21 mouse cellular contexts compared by ENCODE assay signal in genomic region chr10:94611228-94611968, GRCm38 (mm10).
DNase-seq lines count a peak whose midpoint lies in the region; ATAC-seq and TF ChIP-seq lines count a peak whose summit lies in the region.
"Had no signal": no experiment of that assay in that cellular context is flagged by ENCODE, and none has a peak within 500 bp of the region (broad histone marks: within the 10 kb centered on the region; RNA-seq: fewer than 3 reads in every experiment).

No protein-coding gene starts in this region.

- intact Hi-C loops in heart, postnatal 25 days (cut with DNase I): no loop called here
- intact Hi-C loops in left cerebral cortex, postnatal 4 days (cut with DNase I): loop anchor here (5.0 kb wide), 1 partner anchor 204 kb away; no protein-coding TSS in a partner anchor

- 0 out of 2 replicates have a peak overlapping the region, but pooled peaks have one; percentile 21 for H3K27ac ChIP-seq in forebrain, embryonic 16.5 days (ENCODE audit: low read length)
- H3K27ac ChIP-seq in thymus, adult 2 months (ENCODE audit: control insufficient read depth, insufficient read depth, low read length): no peak overlapping the region
- H3K27ac ChIP-seq: embryonic facial prominence, embryonic 15.5 days; gastrocnemius, adult 2 months; liver, embryonic 14.5 days; macrophage; midbrain, embryonic 12.5 days; stomach, embryonic 15.5 days had no signal

- ATAC-seq in forebrain, embryonic 16.5 days: peak; percentile 9; the same call in 1 of the 2 replicates
- ATAC-seq: inflammation-experienced regulatory T-cells, adult 6 months had no signal

- peak; percentile 83 for DNase-seq in heart, adult 11 months
- no peak for DNase-seq in heart, postnatal 25 days (ENCODE audit: low spot score)
- DNase-seq in left cerebral cortex, postnatal 4 days: peak; percentile 73
- no peak for DNase-seq in left cerebral cortex, adult 8-10 months (ENCODE audit: low spot score in 2 of 2)
- peak; percentile 31 for DNase-seq in brain, adult 2 months (ENCODE audit: low read depth, low spot score)
- no peak for DNase-seq in c-Kit-positive CD71-positive TER-119-positive erythroid progenitor cells, embryonic 14.5 days (ENCODE audit: low spot score)
- no peak for DNase-seq in thymus, adult 2 months
- DNase-seq: cerebellum, postnatal 36 days; gastrocnemius, adult 2 months; kidney, adult 8-10 months; kidney, postnatal 25 days; right cerebral cortex, postnatal 14 days; thymus, adult 18-20 months had no signal

- no peak overlapping the region for H3K4me3 ChIP-seq in forebrain, embryonic 16.5 days (replicated peaks; ENCODE audit: low read length)
- no peak overlapping the region for H3K4me3 ChIP-seq in thymus, adult 2 months (ENCODE audit: control insufficient read depth, insufficient read depth, low read length)
- H3K4me3 ChIP-seq: embryonic facial prominence, embryonic 15.5 days; gastrocnemius, adult 2 months; midbrain, embryonic 12.5 days; stomach, embryonic 15.5 days had no signal

- H3K27me3 ChIP-seq in forebrain, embryonic 16.5 days (replicated peaks; ENCODE audit: control insufficient read depth, insufficient read depth, low read length): no peaks in the 10 kb centered on the region
- H3K27me3 ChIP-seq in thymus, adult 2 months (ENCODE audit: control insufficient read depth, insufficient read depth, low read length): no peaks in the 10 kb centered on the region
- H3K27me3 ChIP-seq: embryonic facial prominence, embryonic 15.5 days; midbrain, embryonic 12.5 days; stomach, embryonic 15.5 days had no signal

- no peak overlapping the region for H3K9ac ChIP-seq in forebrain, embryonic 16.5 days (replicated peaks; ENCODE audit: low read depth, low read length)
- H3K9ac ChIP-seq: embryonic facial prominence, embryonic 15.5 days; liver, embryonic 14.5 days; midbrain, embryonic 12.5 days; stomach, embryonic 15.5 days had no signal

- H3K9me3 ChIP-seq in forebrain, embryonic 16.5 days (ENCODE audit: control insufficient read depth, low read length): no peaks in the 10 kb centered on the region
- H3K9me3 ChIP-seq: embryonic facial prominence, embryonic 15.5 days; midbrain, embryonic 12.5 days; stomach, embryonic 15.5 days had no signal

- no peak overlapping the region for H3K4me2 ChIP-seq in forebrain, embryonic 16.5 days (ENCODE audit: low read length)
- H3K4me2 ChIP-seq: embryonic facial prominence, embryonic 15.5 days; heart, embryonic 11.5 days; midbrain, embryonic 12.5 days; stomach, embryonic 15.5 days had no signal

- H3K4me1 ChIP-seq in forebrain, embryonic 16.5 days (replicated peaks; ENCODE audit: control insufficient read depth, insufficient read depth, low read length): peaks cover 6% of the 10 kb centered on the region
- H3K4me1 ChIP-seq in thymus, adult 2 months (replicated peaks; ENCODE audit: control insufficient read depth, insufficient read depth, low read length): no peaks in the 10 kb centered on the region
- H3K4me1 ChIP-seq: embryonic facial prominence, embryonic 15.5 days; stomach, embryonic 15.5 days had no signal

- TF ChIP-seq CTCF in thymus, adult 2 months (IDR thresholded peaks at IDR 0.05; ENCODE audit: borderline replicate concordance, control insufficient read depth, extremely low read depth, insufficient read depth, low read length, poor library complexity): no peak

- TF ChIP-seq POLR2A in thymus, adult 2 months (IDR thresholded peaks at IDR 0.05; ENCODE audit: control insufficient read depth, extremely low read depth, insufficient read depth, low read length, poor library complexity): no peak

- 52% methylated on average over 13 of the region's 13 CpGs for WGBS in forebrain, embryonic 16.5 days
- 91% methylated on average over 13 of the region's 13 CpGs for WGBS in thymus, adult 2 months

- no peaks in the 10 kb centered on the region for H3K36me3 ChIP-seq in forebrain, embryonic 16.5 days (ENCODE audit: control insufficient read depth, insufficient read depth)
- no peaks in the 10 kb centered on the region for H3K36me3 ChIP-seq in thymus, adult 2 months (ENCODE audit: control insufficient read depth, insufficient read depth, low read length)
- H3K36me3 ChIP-seq: embryonic facial prominence, embryonic 15.5 days; midbrain, embryonic 12.5 days; stomach, embryonic 15.5 days had no signal

Comparison
In these comparisons a context has a peak if more than half of its experiments do, and no peak if none do; other contexts are left out.
1. DNase-seq: peak in heart, adult 11 months (single experiment), left cerebral cortex, postnatal 4 days (single experiment) and brain, adult 2 months (single experiment); none in heart, postnatal 25 days (single experiment), left cerebral cortex, adult 8-10 months (0 of 2), c-Kit-positive CD71-positive TER-119-positive erythroid progenitor cells, embryonic 14.5 days (single experiment) and thymus, adult 2 months (single experiment).